Mouse (Mus musculus): ENCODE measurements at regions not wholly inside any gene's neighbourhood (a gene's known extent, or its start where the extent isn't known, plus 50 kb on each side); places are given as distances from the start of the nearest gene placed in this dataset.

DNA sequence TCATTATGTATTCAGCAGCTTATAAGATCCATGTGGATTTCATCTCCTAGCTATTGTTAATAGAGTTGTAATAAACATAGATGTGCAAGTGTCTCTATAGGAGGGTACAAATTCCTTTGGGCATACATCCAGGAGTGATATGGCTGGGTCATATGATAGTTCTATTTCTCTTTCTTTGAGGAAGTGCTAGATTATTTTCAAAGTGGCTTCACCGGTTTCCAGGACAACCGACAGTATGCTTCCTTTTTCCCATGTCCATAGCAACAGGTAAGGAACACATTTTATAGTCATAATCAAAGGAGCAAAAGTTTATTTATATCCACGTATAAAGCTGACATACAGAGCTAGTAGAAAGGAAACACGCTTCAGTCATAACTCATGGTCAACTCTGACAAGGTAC lies 710.2 kb upstream of the Tenm4 start:
- no peak for DNase-seq
- intact Hi-C loops (cut with DNase I; ENCODE audit: low total_unique reads) = no loop called here

DNA sequence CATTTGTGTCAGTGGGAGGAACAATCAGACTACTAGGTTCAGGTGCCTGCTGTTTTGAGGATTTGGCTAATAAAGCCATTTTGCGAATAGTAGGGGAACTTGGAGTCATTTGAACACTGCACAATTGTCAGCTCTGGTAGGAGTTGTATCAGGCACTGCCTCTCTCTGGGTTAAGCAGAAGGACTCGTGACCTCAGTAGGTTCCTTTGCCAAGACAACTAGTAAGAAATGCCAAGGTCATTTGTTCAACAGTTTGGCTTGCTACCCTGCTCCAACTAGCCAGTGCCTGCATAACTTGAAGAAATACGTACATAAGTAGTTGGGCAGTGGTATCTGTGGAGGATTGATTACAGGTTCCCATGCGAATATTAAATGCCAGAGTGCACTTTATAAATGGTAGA lies 705.5 kb upstream of the Tenm4 start:
- DNase-seq = no peak
- intact Hi-C loops (cut with DNase I; ENCODE audit: low total_unique reads) = no loop called here

DNA sequence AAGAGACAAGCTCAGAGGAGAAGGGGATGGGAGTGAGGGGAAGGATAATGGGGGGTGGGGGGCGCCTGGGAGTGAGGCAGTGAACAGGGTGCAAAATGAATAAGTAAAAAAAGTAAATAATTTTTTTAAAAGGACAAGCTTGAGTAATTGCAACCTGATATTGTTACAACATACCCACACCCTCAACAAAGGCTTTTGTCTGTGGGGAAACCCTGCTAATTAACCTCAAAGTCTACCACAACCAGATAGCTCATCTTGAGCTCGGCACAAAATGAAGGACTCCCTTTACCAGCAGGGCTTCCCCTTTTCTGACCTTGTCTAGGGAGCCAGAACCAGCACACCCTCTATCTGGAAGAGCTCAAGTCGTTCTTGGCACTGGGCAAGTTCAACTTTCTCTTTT lies 704.0 kb upstream of the Tenm4 start:
- intact Hi-C loops (cut with DNase I; ENCODE audit: low total_unique reads) = no loop called here
- no peak for DNase-seq

DNA sequence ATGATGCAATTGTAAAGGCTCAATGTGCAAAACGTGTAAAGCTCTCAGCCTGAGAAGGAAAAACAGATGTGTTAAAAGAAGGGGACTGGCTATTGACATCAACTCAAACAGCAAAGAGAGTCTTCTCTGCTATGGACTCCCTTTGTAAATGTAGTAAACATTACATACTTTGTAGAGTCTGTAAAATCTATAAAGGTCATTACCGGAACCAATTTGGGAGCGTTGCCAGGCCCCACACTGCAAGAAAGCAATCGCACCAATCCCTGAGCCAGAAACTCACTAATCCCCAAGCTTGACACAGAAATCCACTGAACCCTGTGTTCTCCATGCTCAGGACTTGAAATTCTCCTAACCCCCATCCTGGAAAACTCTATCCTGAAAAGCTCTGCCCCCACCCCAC lies 697.2 kb upstream of the Tenm4 start:
- DNase-seq = no peak
- intact Hi-C loops (cut with DNase I; ENCODE audit: low total_unique reads) = no loop called here

DNA sequence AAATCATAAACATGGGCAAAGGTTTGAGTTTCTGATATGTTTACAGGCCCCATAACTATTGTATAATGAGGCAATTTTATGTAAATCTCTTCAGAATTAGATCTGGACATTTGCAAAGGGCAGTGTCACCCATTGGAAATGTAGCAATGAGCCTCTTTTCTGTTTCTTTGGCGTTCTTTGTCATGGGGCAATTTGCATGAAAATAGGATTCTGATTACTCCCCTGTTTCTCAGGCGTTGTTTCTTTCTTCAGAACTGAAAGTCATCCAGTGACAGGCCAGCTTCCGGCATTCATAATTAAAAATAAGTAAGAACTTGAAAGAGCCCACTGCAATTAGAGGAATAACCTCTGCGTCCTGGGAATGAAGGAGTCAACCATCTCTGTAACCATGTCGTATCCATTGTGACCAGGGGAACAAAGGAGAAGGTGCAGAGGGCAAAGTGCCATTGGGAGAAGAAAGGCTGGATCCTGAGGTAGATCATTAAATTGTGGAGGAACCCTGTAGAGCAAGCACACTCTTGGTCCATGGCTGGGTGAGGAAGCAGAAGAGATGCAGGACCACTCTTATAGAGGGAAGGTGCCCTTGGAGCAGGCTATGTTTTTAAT lies 690.8 kb upstream of the Tenm4 start:
- no peak for DNase-seq
- intact Hi-C loops (cut with DNase I; ENCODE audit: low total_unique reads) = no loop called here

DNA sequence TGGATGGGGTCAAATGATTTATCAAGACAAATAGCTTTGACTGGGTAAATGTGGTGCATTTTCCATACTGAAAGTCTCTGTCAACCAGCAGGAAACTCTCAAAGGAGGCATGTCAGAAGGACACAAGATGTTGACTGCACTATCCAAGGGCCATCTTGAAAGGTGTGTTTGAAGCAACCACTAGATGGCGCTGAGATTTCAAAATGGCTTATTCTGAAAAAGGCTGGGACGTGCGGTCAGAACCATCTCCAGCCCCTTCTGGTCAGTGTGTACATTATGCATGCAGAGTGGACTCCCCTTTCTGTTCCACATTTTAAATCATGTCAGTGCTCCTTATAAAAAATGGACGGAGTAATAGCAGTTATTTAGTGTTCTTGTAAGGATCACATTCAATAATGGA lies 681.4 kb upstream of the Tenm4 start:
- DNase-seq = peak; percentile 3

DNA sequence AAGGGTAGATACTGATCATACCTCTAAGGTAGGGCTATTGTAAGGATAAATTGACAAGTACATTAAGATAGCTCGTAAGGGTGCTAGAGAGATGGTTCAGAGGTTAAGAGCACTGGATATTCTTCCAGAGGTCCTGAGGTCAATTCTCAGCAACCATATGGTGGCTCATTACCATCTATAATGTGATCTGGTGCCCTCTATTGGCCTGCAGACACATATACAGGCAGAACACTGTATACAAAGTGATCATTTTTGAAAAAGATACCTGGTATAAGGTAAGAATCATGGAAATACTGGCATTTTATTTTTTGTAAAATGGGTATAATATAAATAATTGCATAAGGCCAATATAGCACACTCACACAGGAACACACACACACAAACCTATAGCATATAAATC lies 676.3 kb upstream of the Tenm4 start:
- intact Hi-C loops (cut with DNase I; ENCODE audit: low total_unique reads) = no loop called here
- DNase-seq = no peak

More for the DNA sequence above, 681.4 kb upstream of the Tenm4 start:
- intact Hi-C loops (cut with DNase I; ENCODE audit: low total_unique reads) = no loop called here

DNA sequence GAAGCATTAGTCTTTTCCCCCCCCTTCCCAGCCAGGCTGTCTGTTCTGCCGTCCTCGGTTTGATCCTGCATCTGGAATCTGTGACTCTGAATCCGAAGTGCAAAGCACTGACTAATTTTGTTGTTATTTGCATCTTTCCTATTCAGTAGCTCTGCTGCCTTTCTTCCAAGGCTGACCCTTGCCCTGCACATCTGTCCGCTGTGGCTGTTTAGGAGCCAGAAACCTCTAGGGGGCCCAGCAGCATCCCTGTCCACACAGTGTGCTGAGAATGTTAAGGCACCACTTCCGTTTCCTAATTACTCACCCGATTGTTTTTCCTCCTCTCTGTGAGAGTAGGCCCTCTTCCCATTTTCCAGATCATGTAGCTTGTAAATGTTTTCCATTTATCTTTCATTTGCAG lies 668.1 kb upstream of the Tenm4 start:
- intact Hi-C loops (cut with DNase I; ENCODE audit: low total_unique reads) = no loop called here
- DNase-seq = no peak

DNA sequence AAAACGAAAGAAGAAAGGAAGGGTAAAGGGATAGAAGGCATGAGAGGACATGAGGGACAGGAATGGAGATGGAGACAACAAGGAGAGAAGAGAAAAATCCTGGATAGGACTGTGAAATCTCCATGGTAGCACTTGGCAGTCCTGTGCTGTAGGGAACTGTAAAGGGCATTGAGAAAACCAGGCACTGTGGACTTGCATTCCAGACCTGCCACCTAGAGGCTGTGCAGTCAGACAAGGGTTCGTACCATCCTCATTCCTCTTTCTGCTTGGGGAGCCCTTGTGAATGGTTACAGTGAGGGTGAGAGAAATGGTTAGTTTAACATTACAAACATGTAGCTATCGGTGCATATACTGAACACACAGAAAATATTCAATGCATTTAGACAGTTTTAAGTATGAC lies 623.8 kb upstream of the Tenm4 start:
- no peak for DNase-seq
- intact Hi-C loops (cut with DNase I; ENCODE audit: low total_unique reads) = no loop called here

DNA sequence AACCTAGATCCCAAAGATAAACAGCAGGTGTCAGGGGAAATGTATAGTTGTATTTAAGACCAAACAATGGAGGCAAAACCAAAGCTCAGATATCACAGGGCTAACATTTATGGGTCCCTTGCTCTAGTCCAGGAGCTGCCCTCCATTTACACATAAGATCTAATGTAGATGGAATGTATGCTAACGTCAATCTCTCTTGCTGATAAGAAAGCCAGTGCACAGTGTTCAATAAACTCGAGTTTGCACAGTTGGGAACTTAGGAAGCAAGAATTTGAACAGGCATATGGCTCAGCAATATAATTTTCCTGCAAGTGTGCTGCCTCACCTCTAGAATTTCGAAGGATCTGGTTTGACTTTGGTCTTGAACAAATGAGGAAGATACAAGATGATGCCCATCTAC lies 620.9 kb upstream of the Tenm4 start:
- intact Hi-C loops (cut with DNase I; ENCODE audit: low total_unique reads) = no loop called here
- no peak for DNase-seq

DNA sequence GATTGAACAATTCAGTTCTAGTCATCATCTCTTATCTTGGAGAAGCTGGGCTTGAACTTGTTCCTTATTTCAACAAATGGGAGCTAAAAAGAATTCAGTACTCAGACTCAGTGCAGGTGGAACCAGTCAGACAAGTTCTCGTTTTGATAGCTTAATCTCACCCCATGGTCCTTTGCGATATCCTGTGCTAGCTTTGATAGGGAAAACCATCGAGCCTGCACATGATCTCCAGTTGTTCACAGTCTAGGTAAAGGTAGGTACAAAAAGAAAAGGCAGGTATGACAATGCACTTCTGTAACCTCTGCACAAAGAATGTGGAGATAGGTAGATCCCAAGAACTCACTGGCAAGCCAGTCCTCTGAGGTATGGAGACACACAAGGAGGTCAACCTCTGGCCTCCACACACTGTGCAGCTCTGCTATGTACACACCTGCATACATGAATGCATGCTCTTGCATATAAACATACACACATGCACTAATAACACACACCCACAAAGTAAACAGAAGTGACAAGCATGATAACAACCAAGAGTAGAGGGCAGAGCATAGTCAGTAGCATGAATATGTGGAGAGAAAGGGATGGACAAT lies 619.2 kb upstream of the Tenm4 start:
- intact Hi-C loops (cut with DNase I; ENCODE audit: low total_unique reads) = no loop called here

DNA sequence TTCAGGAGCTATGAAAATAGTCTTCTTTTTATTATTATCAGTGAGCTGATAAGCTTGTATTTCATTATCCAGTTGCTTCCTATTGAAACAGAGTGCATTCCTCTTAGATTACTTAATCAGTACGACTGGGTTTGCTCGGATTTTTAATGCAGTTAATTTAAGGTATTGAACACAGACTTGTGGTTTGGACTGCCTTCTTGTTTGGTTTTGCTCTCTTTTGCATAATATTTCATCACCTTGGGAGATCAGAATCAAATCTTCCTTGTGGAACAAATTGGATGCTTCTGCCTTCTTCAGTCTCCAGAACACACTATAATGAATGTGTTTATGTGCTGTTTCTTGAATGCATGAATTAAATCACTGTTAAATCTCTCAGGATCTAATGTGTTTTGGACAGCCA lies 612.5 kb upstream of the Tenm4 start:
- intact Hi-C loops (cut with DNase I; ENCODE audit: low total_unique reads) = no loop called here
- DNase-seq = no peak

More for the DNA sequence above, 619.2 kb upstream of the Tenm4 start:
- DNase-seq = no peak

DNA sequence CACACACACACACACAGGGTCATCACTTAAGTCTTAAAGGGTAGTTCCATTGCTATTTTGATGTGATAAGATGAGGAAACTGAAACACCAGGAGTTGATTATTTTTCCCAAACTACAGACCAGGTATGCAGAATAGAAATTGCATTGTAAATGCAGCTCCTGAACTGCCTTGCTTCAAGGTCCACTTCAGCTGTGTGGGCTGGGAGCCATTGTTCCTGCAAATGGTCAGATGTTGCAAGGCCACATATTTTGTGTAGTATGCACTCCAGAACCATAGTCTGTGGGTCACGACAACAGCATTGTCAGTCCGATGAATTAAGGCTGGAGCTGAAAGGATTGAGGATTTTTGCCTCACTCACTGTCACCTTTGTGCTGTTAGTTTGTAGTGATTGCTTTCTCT lies 592.4 kb upstream of the Tenm4 start:
- DNase-seq = no peak
- intact Hi-C loops (cut with DNase I; ENCODE audit: low total_unique reads) = no loop called here

DNA sequence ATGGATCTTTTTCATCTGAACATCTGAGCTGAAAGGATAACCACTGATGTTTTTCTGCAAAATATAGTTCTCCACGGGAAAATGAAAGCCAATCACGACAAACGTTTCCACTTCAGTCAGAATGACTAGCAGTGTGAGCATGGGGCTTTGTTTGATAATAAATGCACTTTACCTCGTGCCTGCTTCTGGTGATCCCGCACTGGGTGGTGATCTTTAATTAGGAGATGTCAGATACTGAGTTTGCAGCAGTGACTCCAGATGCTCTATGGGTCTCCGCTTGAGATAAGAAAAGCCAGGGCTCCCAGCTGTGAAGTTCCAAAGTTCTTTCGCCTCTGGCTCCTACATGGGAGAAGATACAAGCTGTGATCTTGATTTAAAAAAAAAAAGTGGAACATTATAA lies 589.7 kb upstream of the Tenm4 start:
- no peak for DNase-seq
- intact Hi-C loops (cut with DNase I; ENCODE audit: low total_unique reads) = no loop called here

DNA sequence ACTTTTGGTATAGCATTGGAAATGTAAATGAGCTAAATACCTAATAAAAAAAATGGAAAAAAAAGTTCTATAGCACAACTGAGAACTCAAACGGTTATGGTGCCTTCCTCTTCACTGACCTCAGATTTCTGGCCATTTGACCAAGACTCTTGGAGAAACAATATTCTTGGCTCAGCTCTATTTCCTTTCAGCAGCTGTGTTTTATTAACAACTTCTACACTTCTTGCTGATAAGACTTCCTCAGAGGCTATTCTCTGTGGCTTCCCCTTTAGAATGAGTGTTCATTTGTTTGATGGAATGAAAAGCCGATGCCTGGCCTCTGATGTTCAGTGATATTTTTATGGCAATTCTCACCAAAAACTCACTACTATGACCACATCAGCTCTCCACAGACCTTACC lies 572.7 kb upstream of the Tenm4 start:
- no peak for DNase-seq
- intact Hi-C loops (cut with DNase I; ENCODE audit: low total_unique reads) = no loop called here

DNA sequence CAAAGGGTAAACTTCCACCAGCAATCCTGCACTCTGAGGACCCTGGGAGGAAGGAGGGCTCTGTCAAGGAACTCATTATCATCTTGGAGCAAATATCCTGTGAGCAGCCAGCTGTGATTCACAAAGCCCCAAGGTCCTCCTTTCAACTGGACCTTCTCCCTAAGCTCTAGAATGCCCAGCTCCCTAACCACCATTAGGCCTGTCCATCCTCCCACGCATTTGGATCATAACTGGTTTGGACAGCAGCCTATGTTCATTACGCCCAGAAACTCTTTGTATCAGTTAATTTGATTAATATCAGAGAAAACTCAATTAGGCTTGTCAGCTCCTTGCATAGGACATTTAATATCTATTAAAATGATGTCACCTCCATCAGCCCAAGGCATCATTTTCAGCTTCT lies 557.3 kb upstream of the Tenm4 start:
- intact Hi-C loops (cut with DNase I; ENCODE audit: low total_unique reads) = no loop called here
- no peak for DNase-seq

DNA sequence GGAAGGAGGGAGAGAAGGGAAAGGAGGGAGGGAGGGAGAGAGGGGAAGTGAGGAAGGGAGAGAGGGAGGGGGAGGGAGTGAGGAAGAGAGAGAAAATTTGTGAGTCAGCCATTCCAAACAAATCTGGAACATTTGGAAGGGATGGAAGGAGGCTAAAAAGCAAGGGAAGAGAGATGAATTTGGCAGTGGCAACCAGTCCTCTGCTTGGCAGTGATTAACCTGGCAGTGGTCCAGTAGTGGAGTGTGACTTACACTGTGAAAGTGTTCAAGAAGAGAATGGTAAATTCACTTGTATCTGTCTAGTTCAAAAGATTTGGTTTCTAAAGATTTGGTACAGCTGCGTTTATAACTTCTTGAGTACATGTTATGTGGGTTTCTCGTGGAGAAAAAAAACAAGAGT lies 553.7 kb upstream of the Tenm4 start:
- DNase-seq = no peak
- intact Hi-C loops (cut with DNase I; ENCODE audit: low total_unique reads) = no loop called here

DNA sequence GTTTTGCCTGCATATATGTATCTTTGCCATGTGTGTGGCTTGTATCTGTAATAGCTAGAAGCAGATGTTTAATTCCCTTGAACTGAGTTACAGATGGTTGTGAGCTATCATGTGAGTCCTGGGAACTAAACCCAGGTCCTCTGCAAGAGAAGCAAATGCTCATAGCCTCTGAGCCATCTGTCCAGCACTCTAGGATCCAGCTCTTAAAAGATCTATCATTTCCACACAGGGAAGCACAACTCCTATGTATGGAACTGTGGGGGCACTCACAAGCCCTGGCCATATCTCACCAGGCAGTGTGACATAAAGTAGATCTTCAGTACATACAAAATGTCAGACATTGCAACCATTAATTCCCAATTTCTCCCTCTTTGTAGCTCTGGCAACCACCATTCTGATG lies 552.9 kb upstream of the Tenm4 start:
- no peak for DNase-seq
- intact Hi-C loops (cut with DNase I; ENCODE audit: low total_unique reads) = no loop called here

DNA sequence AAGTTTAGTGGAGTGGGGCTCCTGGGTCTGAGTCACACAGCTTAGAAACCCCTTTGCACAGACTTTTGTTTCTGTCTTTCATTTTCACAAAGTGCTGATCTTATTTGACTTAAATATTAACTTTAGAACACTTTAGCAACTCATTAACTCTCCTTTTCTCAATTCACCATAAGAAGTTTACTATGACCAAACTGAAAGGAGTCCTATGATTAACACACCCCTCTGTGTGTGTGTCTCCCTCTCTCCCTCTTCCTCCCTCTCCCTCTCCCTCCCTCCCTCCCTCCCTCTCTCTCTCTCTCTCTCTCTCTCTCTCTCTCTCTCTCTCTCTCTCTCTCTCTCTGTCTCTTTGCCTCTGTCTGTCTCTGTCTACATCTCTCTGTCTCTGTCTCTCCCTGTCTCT lies 551.0 kb upstream of the Tenm4 start:
- intact Hi-C loops (cut with DNase I; ENCODE audit: low total_unique reads) = no loop called here
- no peak for DNase-seq

DNA sequence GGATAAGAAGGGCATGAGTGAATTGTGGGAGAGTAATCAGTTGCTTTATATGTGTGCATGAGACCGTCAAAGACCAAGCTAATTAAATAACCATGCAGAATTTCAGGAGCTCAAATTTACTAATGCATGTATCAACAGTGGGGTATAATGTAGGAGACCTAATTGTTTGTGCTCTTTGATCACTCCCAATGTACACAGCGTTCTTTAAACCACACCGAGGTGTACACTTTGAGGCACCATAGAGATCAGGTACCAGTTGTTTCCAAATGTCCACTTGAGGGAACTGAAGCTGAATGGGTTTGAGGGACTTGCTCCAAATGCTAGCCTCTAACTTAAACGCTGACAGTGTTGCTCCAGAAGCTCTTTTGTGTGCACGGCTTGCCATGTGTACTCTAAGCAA lies 530.4 kb upstream of the Tenm4 start:
- DNase-seq = no peak
- intact Hi-C loops (cut with DNase I; ENCODE audit: low total_unique reads) = no loop called here

DNA sequence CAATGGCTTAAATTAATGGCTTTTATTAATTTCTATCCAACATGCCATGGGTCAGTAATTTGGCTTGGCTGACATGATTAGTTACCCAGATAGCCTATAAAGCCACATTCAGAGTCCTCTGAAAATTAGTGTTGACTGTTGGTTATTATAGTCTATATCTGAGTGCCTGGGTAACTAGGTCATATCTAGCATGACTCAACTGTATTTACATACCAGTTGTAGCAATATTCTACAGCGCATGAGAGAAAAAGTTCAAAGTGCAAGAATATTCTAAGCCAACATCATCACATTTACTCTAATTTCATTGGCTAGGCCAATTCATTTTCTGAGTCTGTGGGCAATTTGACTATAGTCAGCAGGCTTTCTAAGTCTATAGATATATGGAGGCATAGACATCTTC lies 496.7 kb upstream of the Tenm4 start:
- DNase-seq = no peak
- intact Hi-C loops (cut with DNase I; ENCODE audit: low total_unique reads) = no loop called here

DNA sequence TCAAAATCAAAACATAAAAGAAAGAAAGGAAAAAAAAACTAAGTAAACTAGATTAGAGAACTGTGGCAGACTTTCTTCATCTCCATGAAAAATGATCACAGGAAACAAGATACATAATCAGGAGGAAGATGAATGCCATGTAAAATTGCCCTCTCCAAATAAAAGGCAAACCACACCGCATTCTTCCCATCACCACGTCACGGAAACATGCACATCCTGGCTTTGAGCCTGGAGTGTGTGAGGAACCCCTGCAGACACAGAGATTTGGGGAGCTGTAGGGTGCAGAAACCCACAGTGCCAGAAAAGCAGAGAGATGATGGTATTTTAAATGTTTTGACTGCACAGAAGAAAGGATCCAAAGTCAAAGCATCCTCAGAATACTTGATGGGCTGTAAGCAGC lies 488.5 kb upstream of the Tenm4 start:
- intact Hi-C loops (cut with DNase I; ENCODE audit: low total_unique reads) = no loop called here
- no peak for DNase-seq

Data from gastrocnemius, postnatal 14 days (tissue).